32 mouse cellular contexts compared by ENCODE assay signal in the genomic region with DNA sequence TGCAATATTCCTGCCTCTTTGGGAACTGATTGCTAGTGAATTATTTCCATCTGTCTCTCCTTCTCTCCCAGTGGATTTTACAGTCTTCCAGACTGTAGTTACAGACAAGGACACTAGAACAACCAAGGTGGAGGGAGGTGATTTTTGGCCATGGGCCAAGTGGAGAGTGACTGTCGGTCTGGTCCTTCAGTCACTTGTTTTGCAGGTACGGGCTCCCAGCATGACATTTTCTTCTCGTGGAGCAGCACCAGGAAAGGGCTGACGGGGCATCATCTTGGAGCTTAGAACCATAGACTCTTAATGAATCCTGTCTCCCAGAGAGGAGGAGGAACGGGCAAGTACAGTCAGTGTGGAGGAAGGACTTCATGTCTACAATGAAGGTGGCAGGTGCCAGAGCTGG.
"Had no signal": no experiment of that assay in that cellular context is flagged by ENCODE, and none has a peak within 500 bp of the region (broad histone marks: within the 10 kb centered on the region; RNA-seq: fewer than 3 reads in every experiment).

No protein-coding gene starts in this region.

- H3K27me3 ChIP-seq: limb, embryonic 12.5 days; limb, embryonic 13.5 days; limb, embryonic 15.5 days; liver, embryonic 12.5 days; liver, embryonic 13.5 days; liver, embryonic 15.5 days; lung, embryonic 15.5 days; megakaryocyte, embryonic 14.5 days; midbrain, embryonic 12.5 days; midbrain, embryonic 13.5 days; midbrain, embryonic 15.5 days had no signal

- H3K36me3 ChIP-seq: limb, embryonic 10.5 days; limb, embryonic 12.5 days; limb, embryonic 13.5 days; limb, embryonic 15.5 days; liver, embryonic 12.5 days; liver, embryonic 13.5 days; liver, embryonic 15.5 days; lung, embryonic 15.5 days; midbrain, embryonic 10.5 days; midbrain, embryonic 12.5 days; midbrain, embryonic 13.5 days; midbrain, embryonic 15.5 days had no signal

- H3K4me3 ChIP-seq: left cerebral cortex, adult 2 months; limb, embryonic 10.5 days; limb, embryonic 12.5 days; limb, embryonic 13.5 days; limb, embryonic 15.5 days; liver, embryonic 12.5 days; liver, embryonic 13.5 days; liver, embryonic 15.5 days; lung, embryonic 15.5 days; megakaryocyte, embryonic 14.5 days; midbrain, embryonic 10.5 days; midbrain, embryonic 12.5 days; midbrain, embryonic 13.5 days; midbrain, embryonic 15.5 days; myocyte had no signal

- H3K4me2 ChIP-seq: limb, embryonic 12.5 days; limb, embryonic 13.5 days; limb, embryonic 15.5 days; liver, embryonic 11.5 days; liver, embryonic 12.5 days; liver, embryonic 13.5 days; liver, embryonic 15.5 days; lung, embryonic 14.5 days; lung, embryonic 15.5 days; midbrain, embryonic 11.5 days; midbrain, embryonic 12.5 days; midbrain, embryonic 13.5 days; midbrain, embryonic 15.5 days had no signal

- H3K27ac ChIP-seq: left cerebral cortex, adult 2 months; limb, embryonic 10.5 days; limb, embryonic 12.5 days; limb, embryonic 13.5 days; limb, embryonic 15.5 days; liver, embryonic 12.5 days; liver, embryonic 13.5 days; liver, embryonic 14.5 days; liver, embryonic 15.5 days; lung, embryonic 15.5 days; macrophage; midbrain, embryonic 10.5 days; midbrain, embryonic 12.5 days; midbrain, embryonic 13.5 days; midbrain, embryonic 15.5 days had no signal

- DNase-seq: left cerebral cortex, postnatal 4 days; liver; liver, embryonic 13.5 days; liver, postnatal 0 days; lung, adult 18-20 months; lung, adult 2 months; lung, embryonic 14.5 days; lung, postnatal 10 days; lung, postnatal 14 days; lung, postnatal 36 days; lung, postnatal 4 days; midbrain, embryonic 14.5 days had no signal

- H3K9ac ChIP-seq: limb, embryonic 12.5 days; limb, embryonic 13.5 days; limb, embryonic 15.5 days; liver, embryonic 12.5 days; liver, embryonic 13.5 days; liver, embryonic 14.5 days; liver, embryonic 15.5 days; liver, postnatal 0 days; lung, embryonic 14.5 days; lung, embryonic 15.5 days; midbrain, embryonic 12.5 days; midbrain, embryonic 13.5 days; midbrain, embryonic 15.5 days had no signal

- ATAC-seq: liver, embryonic 12.5 days; liver, postnatal 0 days; lung, postnatal 0 days; midbrain, embryonic 13.5 days; midbrain, embryonic 15.5 days; midbrain, embryonic 16.5 days had no signal

- H3K9me3 ChIP-seq: limb, embryonic 10.5 days; limb, embryonic 12.5 days; limb, embryonic 13.5 days; limb, embryonic 15.5 days; liver, embryonic 12.5 days; liver, embryonic 13.5 days; liver, embryonic 15.5 days; lung, embryonic 15.5 days; midbrain, embryonic 12.5 days; midbrain, embryonic 13.5 days; midbrain, embryonic 15.5 days had no signal

- H3K4me1 ChIP-seq: limb, embryonic 10.5 days; limb, embryonic 12.5 days; limb, embryonic 13.5 days; limb, embryonic 15.5 days; liver, embryonic 12.5 days; liver, embryonic 13.5 days; liver, embryonic 15.5 days; lung, embryonic 15.5 days; megakaryocyte, embryonic 14.5 days; midbrain, embryonic 10.5 days; midbrain, embryonic 12.5 days; midbrain, embryonic 13.5 days; midbrain, embryonic 15.5 days had no signal
